15 mouse cellular contexts compared by ENCODE assay signal in genomic region chr4:134258354-134258753, GRCm38 (mm10). TPM values are rescaled to one million over a fixed set of nuclear protein-coding genes. Genes with fewer than 3 reads are reported as not detected.
DNase-seq lines count a peak whose midpoint lies in the region; ATAC-seq and TF ChIP-seq lines count a peak whose summit lies in the region.
"Had no signal": no experiment of that assay in that cellular context is flagged by ENCODE, and none has a peak within 500 bp of the region (broad histone marks: within the 10 kb centered on the region; RNA-seq: fewer than 3 reads in every experiment).

No protein-coding gene starts in this region.

- H3K4me1 ChIP-seq in kidney, adult 2 months (ENCODE audit: control insufficient read depth, insufficient read depth, low read length) = 0 out of 2 replicates have a peak, but pooled peaks cover 3% of the 10 kb centered on the region
- H3K4me1 ChIP-seq in kidney, embryonic 14.5 days (ENCODE audit: control insufficient read depth, insufficient read depth, low read length) = peaks cover 24% of the 10 kb centered on the region
- peaks cover 31% of the 10 kb centered on the region for H3K4me1 ChIP-seq in thymus, adult 2 months (replicated peaks; ENCODE audit: control insufficient read depth, insufficient read depth, low read length)
- peaks cover 6% of the 10 kb centered on the region for H3K4me1 ChIP-seq in lung, postnatal 0 days (ENCODE audit: insufficient read depth, low read depth, low read length)

- H3K27me3 ChIP-seq in kidney, adult 2 months (replicated peaks; ENCODE audit: control insufficient read depth, insufficient read depth, low read length) = no peaks in the 10 kb centered on the region
- H3K27me3 ChIP-seq in kidney, embryonic 14.5 days (ENCODE audit: control insufficient read depth, insufficient read depth, low read length) = peaks cover 5% of the 10 kb centered on the region; the same call in 1 of the 2 replicates
- H3K27me3 ChIP-seq in thymus, adult 2 months (ENCODE audit: control insufficient read depth, insufficient read depth, low read length) = no peaks in the 10 kb centered on the region
- H3K27me3 ChIP-seq in lung, postnatal 0 days (replicated peaks; ENCODE audit: insufficient read depth, low read length) = peaks cover under 1% of the 10 kb centered on the region; the same call in 1 of the 2 replicates

- TF ChIP-seq EP300 in lung, postnatal 0 days (IDR thresholded peaks at IDR 0.05) = no peak

- no peak for ATAC-seq in kidney, embryonic 14.5 days (ENCODE audit: low FRiP score, low TSS enrichment)
- 0 out of 2 replicates have a peak, but pooled peaks have one; percentile 19 for ATAC-seq in lung, postnatal 0 days
- ATAC-seq: forebrain, embryonic 13.5 days had no signal

- H3K9ac ChIP-seq in kidney, embryonic 14.5 days (ENCODE audit: low read depth, low read length) = no peak overlapping the region
- H3K9ac ChIP-seq in lung, postnatal 0 days (replicated peaks; ENCODE audit: low read depth) = no peak overlapping the region
- H3K9ac ChIP-seq: forebrain, embryonic 13.5 days had no signal

- no peaks in the 10 kb centered on the region for H3K36me3 ChIP-seq in kidney, adult 2 months (ENCODE audit: control insufficient read depth, insufficient read depth, low read length)
- H3K36me3 ChIP-seq in kidney, embryonic 14.5 days (ENCODE audit: control insufficient read depth, insufficient read depth, low read length) = no peaks in the 10 kb centered on the region
- H3K36me3 ChIP-seq in thymus, adult 2 months (ENCODE audit: control insufficient read depth, insufficient read depth, low read length) = no peaks in the 10 kb centered on the region
- no peaks in the 10 kb centered on the region for H3K36me3 ChIP-seq in lung, postnatal 0 days (ENCODE audit: insufficient read depth, low read length)

- no peaks in the 10 kb centered on the region for H3K9me3 ChIP-seq in kidney, embryonic 14.5 days (ENCODE audit: control insufficient read depth, low read length)
- H3K9me3 ChIP-seq in lung, postnatal 0 days (ENCODE audit: low read length) = no peaks in the 10 kb centered on the region
- H3K9me3 ChIP-seq: forebrain, embryonic 13.5 days had no signal

- H3K4me2 ChIP-seq in kidney, embryonic 14.5 days (replicated peaks; ENCODE audit: low read depth, low read length) = no peak overlapping the region
- H3K4me2 ChIP-seq in lung, postnatal 0 days (replicated peaks; ENCODE audit: low read depth, low read length) = no peak overlapping the region
- H3K4me2 ChIP-seq: forebrain, embryonic 13.5 days; liver, embryonic 11.5 days had no signal

- WGBS in kidney, adult 2 months = 41% methylated on average over 11 of the region's 11 CpGs
- 49% methylated on average over 11 of the region's 11 CpGs for WGBS in kidney, embryonic 14.5 days
- 22% methylated on average over 11 of the region's 11 CpGs for WGBS in thymus, adult 2 months
- 32% methylated on average over 11 of the region's 11 CpGs for WGBS in lung, postnatal 0 days

- no peak for TF ChIP-seq POLR2A in kidney, adult 2 months (IDR thresholded peaks at IDR 0.05; ENCODE audit: low read depth, low read length)
- no peak for TF ChIP-seq POLR2A in thymus, adult 2 months (IDR thresholded peaks at IDR 0.05; ENCODE audit: control insufficient read depth, extremely low read depth, insufficient read depth, low read length, poor library complexity)

- DNase-seq in kidney, adult 2 months = peak; percentile 38
- peak; percentile 26 for DNase-seq in thymus, adult 2 months
- no peak for DNase-seq in thymus, postnatal 10 days (ENCODE audit: low spot score in 2 of 2)
- DNase-seq in lung, postnatal 0 days (ENCODE audit: low spot score) = peak; percentile 51
- DNase-seq in natural killer cell, adult 2 months (ENCODE audit: low spot score in 2 of 2) = no peak
- DNase-seq in B cell, adult 2 months = no peak
- DNase-seq: adrenal gland, adult 8-10 months; cerebellum, adult 11-12 months; heart, postnatal 4 days; left cerebral cortex, postnatal 4 days had no signal

- no peak for TF ChIP-seq CTCF in kidney, adult 2 months (conservative IDR thresholded peaks at IDR 0.05; ENCODE audit: insufficient read depth, insufficient read length, low read depth, low read length)
- TF ChIP-seq CTCF in thymus, adult 2 months (IDR thresholded peaks at IDR 0.05; ENCODE audit: borderline replicate concordance, control insufficient read depth, extremely low read depth, insufficient read depth, low read length, poor library complexity) = no peak
- TF ChIP-seq CTCF in lung, postnatal 0 days (IDR thresholded peaks at IDR 0.05) = no peak

- no peak overlapping the region for H3K27ac ChIP-seq in kidney, adult 2 months (ENCODE audit: insufficient read depth, low read depth, low read length)
- no peak overlapping the region for H3K27ac ChIP-seq in kidney, embryonic 14.5 days (ENCODE audit: low read depth, low read length)
- H3K27ac ChIP-seq in thymus, adult 2 months (ENCODE audit: control insufficient read depth, insufficient read depth, low read length) = peak overlapping the region; percentile 12; the same call in 1 of the 2 replicates
- H3K27ac ChIP-seq in lung, postnatal 0 days (ENCODE audit: low read length) = no peak overlapping the region
- H3K27ac ChIP-seq: forebrain, embryonic 13.5 days had no signal

- no peak overlapping the region for H3K4me3 ChIP-seq in kidney, adult 2 months (ENCODE audit: insufficient read depth, low read depth, low read length)
- H3K4me3 ChIP-seq in kidney, embryonic 14.5 days (ENCODE audit: low read length) = no peak overlapping the region
- no peak overlapping the region for H3K4me3 ChIP-seq in thymus, adult 2 months (ENCODE audit: control insufficient read depth, insufficient read depth, low read length)
- no peak overlapping the region for H3K4me3 ChIP-seq in lung, postnatal 0 days (ENCODE audit: low read depth, low read length)
- H3K4me3 ChIP-seq: forebrain, embryonic 13.5 days had no signal

RNA-seq across cellular contexts. Expression of gene Grrp1, which starts 4.4 kb away (rescaled TPM):
- polyA plus RNA-seq in kidney, adult 2 months (2012; rRNA removed) = 11.5 and 11.8 TPM in 2 replicates
- polyA plus RNA-seq in kidney, embryonic 14.5 days (2014; fragmentation: Nextera tagmentation; extraction: Ambion mirVana) = 9.2 and 12.8 TPM in 2 replicates
- polyA plus RNA-seq in thymus, adult 2 months (2012; rRNA removed) = 5.2 and 6.6 TPM in 2 replicates
- 23.6 and 24.5 TPM in 2 replicates for polyA plus RNA-seq in lung, postnatal 0 days (2015; fragmentation: Nextera tagmentation; extraction: Ambion mirVana)

RNA-seq across cellular contexts. Expression of gene Gm30191, which starts 11.6 kb away (rescaled TPM):
- 0.27 TPM in 1 of 2 replicates, not detected in the other for polyA plus RNA-seq in kidney, adult 2 months (2012; rRNA removed)
- polyA plus RNA-seq in kidney, embryonic 14.5 days (2014; fragmentation: Nextera tagmentation; extraction: Ambion mirVana) = not detected in 2 replicates
- polyA plus RNA-seq in thymus, adult 2 months (2012; rRNA removed) = not detected in 2 replicates
- not detected in 2 replicates for polyA plus RNA-seq in lung, postnatal 0 days (2015; fragmentation: Nextera tagmentation; extraction: Ambion mirVana)
- polyA plus RNA-seq: forebrain, embryonic 13.5 days; liver, embryonic 11.5 days; stomach, embryonic 14.5 days had no signal

RNA-seq across cellular contexts. Expression of gene Zfp593, which starts 13.0 kb away (rescaled TPM):
- 6.0 and 6.4 TPM in 2 replicates for polyA plus RNA-seq in kidney, adult 2 months (2012; rRNA removed)
- polyA plus RNA-seq in kidney, embryonic 14.5 days (2014; fragmentation: Nextera tagmentation; extraction: Ambion mirVana) = 17.5 and 18.9 TPM in 2 replicates
- polyA plus RNA-seq in thymus, adult 2 months (2012; rRNA removed) = 14.8 and 15.1 TPM in 2 replicates
- 9.0 and 9.2 TPM in 2 replicates for polyA plus RNA-seq in lung, postnatal 0 days (2015; fragmentation: Nextera tagmentation; extraction: Ambion mirVana)

RNA-seq across cellular contexts. Expression of gene E130218I03Rik, which starts 14.9 kb away (rescaled TPM):
- polyA plus RNA-seq in kidney, adult 2 months (2012; rRNA removed) = not detected in 2 replicates
- 0.41 TPM in 1 of 2 replicates, not detected in the other for polyA plus RNA-seq in kidney, embryonic 14.5 days (2014; fragmentation: Nextera tagmentation; extraction: Ambion mirVana)
- not detected in 2 replicates for polyA plus RNA-seq in thymus, adult 2 months (2012; rRNA removed)
- polyA plus RNA-seq in lung, postnatal 0 days (2015; fragmentation: Nextera tagmentation; extraction: Ambion mirVana) = 0.31 TPM in 1 of 2 replicates, not detected in the other
- polyA plus RNA-seq: brain, embryonic 14.5 days had no signal

RNA-seq across cellular contexts. Expression of gene Cnksr1, which starts 20.2 kb away (rescaled TPM):
- polyA plus RNA-seq in kidney, adult 2 months (2012; rRNA removed) = 14.9 and 17.3 TPM in 2 replicates
- 5.0 and 6.4 TPM in 2 replicates for polyA plus RNA-seq in kidney, embryonic 14.5 days (2014; fragmentation: Nextera tagmentation; extraction: Ambion mirVana)
- polyA plus RNA-seq in thymus, adult 2 months (2012; rRNA removed) = 3.6 and 4.3 TPM in 2 replicates
- 11.9 and 13.0 TPM in 2 replicates for polyA plus RNA-seq in lung, postnatal 0 days (2015; fragmentation: Nextera tagmentation; extraction: Ambion mirVana)
- polyA plus RNA-seq: forebrain, embryonic 13.5 days had no signal

Comparison
In these comparisons a context has a peak if more than half of its experiments do, and no peak if none do; other contexts are left out.
1. DNase-seq: peak in kidney, adult 2 months (single experiment), thymus, adult 2 months (single experiment) and lung, postnatal 0 days (single experiment); none in thymus, postnatal 10 days (0 of 2), natural killer cell, adult 2 months (0 of 2) and B cell, adult 2 months (0 of 2).